Mouse (Mus musculus): ENCODE results near the gene Mthfd2. TPM values are rescaled to one million over a fixed set of nuclear protein-coding genes. Genes with fewer than 3 reads are reported as not detected.

Gene Mthfd2
- polyA plus RNA-seq, 1 experiment: 63.8 TPM

GRCm38 (mm10) chr6:83351490-83352160, 25.9 kb upstream of the Mthfd2 start:
- Histone ChIP-seq H3K27ac (ENCODE audit: insufficient read depth, low read length) (no peak overlapping the region), H3K9ac (ENCODE audit: low read depth, poor library complexity, severe bottlenecking) (no peak overlapping the region), H3K36me3 (ENCODE audit: control insufficient read depth, insufficient read depth, low read length, poor library complexity, severe bottlenecking) (no peaks in the 10 kb centered on the region), H3K4me3 (ENCODE audit: low read depth, low read length) (no peak overlapping the region), H3K4me1 (ENCODE audit: control insufficient read depth, insufficient read depth, low read length) (peaks cover 3% of the 10 kb centered on the region), H3K9me3 (replicated peaks; ENCODE audit: control insufficient read depth, insufficient read depth, low read length, poor library complexity, severe bottlenecking) (no peaks in the 10 kb centered on the region), H3K27me3 (ENCODE audit: control insufficient read depth, insufficient read depth, low read length, poor library complexity, severe bottlenecking) (no peaks in the 10 kb centered on the region)
- no peak for TF ChIP-seq POLR2A (IDR thresholded peaks at IDR 0.05; ENCODE audit: insufficient read depth, low read length)
- TF ChIP-seq EP300 (IDR thresholded peaks at IDR 0.05; ENCODE audit: insufficient read depth, low read depth, low read length): no peak

- Histone ChIP-seq H3K9me3 (replicated peaks; ENCODE audit: control insufficient read depth, insufficient read depth, low read length, poor library complexity, severe bottlenecking) (no peaks in the 10 kb centered on the region), H3K27me3 (ENCODE audit: control insufficient read depth, insufficient read depth, low read length, poor library complexity, severe bottlenecking) (no peaks in the 10 kb centered on the region), H3K27ac (ENCODE audit: insufficient read depth, low read length) (no peak overlapping the region), H3K36me3 (ENCODE audit: control insufficient read depth, insufficient read depth, low read length, poor library complexity, severe bottlenecking) (no peaks in the 10 kb centered on the region), H3K4me1 (ENCODE audit: control insufficient read depth, insufficient read depth, low read length) (peaks cover 3% of the 10 kb centered on the region), H3K4me3 (ENCODE audit: low read depth, low read length) (no peak overlapping the region), H3K9ac (ENCODE audit: low read depth, poor library complexity, severe bottlenecking) (no peak overlapping the region)
- TF ChIP-seq EP300 (IDR thresholded peaks at IDR 0.05; ENCODE audit: insufficient read depth, low read depth, low read length) (no peak), CTCF (IDR thresholded peaks at IDR 0.05; ENCODE audit: low read depth, low read length) (no peak), POLR2A (IDR thresholded peaks at IDR 0.05; ENCODE audit: insufficient read depth, low read length) (no peak)
Measured at GRCm38 (mm10) chr6:83350851-83351405, 25.2 kb upstream of the Mthfd2 start.

- TF ChIP-seq EP300 (IDR thresholded peaks at IDR 0.05; ENCODE audit: insufficient read depth, low read depth, low read length): no peak
- TF ChIP-seq CTCF (IDR thresholded peaks at IDR 0.05; ENCODE audit: low read depth, low read length): no peak
- TF ChIP-seq POLR2A (IDR thresholded peaks at IDR 0.05; ENCODE audit: insufficient read depth, low read length): no peak
- peak overlapping the region; percentile 89 for H3K9ac ChIP-seq (ENCODE audit: low read depth, poor library complexity, severe bottlenecking)
Measured at GRCm38 (mm10) chr6:83350172-83350571, 24.5 kb upstream of the Mthfd2 start.

GRCm38 (mm10) chr6:83349274-83349958, 23.7 kb upstream of the Mthfd2 start:
- Histone ChIP-seq H3K27ac (ENCODE audit: insufficient read depth, low read length) (peak overlapping the region; percentile 52; the same call in 1 of the 2 replicates), H3K4me1 (ENCODE audit: control insufficient read depth, insufficient read depth, low read length) (peaks cover 3% of the 10 kb centered on the region), H3K9me3 (replicated peaks; ENCODE audit: control insufficient read depth, insufficient read depth, low read length, poor library complexity, severe bottlenecking) (no peaks in the 10 kb centered on the region), H3K36me3 (ENCODE audit: control insufficient read depth, insufficient read depth, low read length, poor library complexity, severe bottlenecking) (no peaks in the 10 kb centered on the region), H3K4me3 (ENCODE audit: low read depth, low read length) (peak overlapping the region; percentile 91), H3K9ac (ENCODE audit: low read depth, poor library complexity, severe bottlenecking) (peak overlapping the region; percentile 89), H3K27me3 (ENCODE audit: control insufficient read depth, insufficient read depth, low read length, poor library complexity, severe bottlenecking) (no peaks in the 10 kb centered on the region)
- TF ChIP-seq CTCF (IDR thresholded peaks at IDR 0.05; ENCODE audit: low read depth, low read length) (peak; percentile 72), POLR2A (IDR thresholded peaks at IDR 0.05; ENCODE audit: insufficient read depth, low read length) (no peak), EP300 (IDR thresholded peaks at IDR 0.05; ENCODE audit: insufficient read depth, low read depth, low read length) (no peak)

More at GRCm38 (mm10) chr6:83350172-83350571, 24.5 kb upstream of the Mthfd2 start:
- peak overlapping the region; percentile 91 for H3K4me3 ChIP-seq (ENCODE audit: low read depth, low read length)
- no peak overlapping the region for H3K27ac ChIP-seq (ENCODE audit: insufficient read depth, low read length)
- no peaks in the 10 kb centered on the region for H3K27me3 ChIP-seq (ENCODE audit: control insufficient read depth, insufficient read depth, low read length, poor library complexity, severe bottlenecking)
- no peaks in the 10 kb centered on the region for H3K9me3 ChIP-seq (replicated peaks; ENCODE audit: control insufficient read depth, insufficient read depth, low read length, poor library complexity, severe bottlenecking)
- H3K36me3 ChIP-seq (ENCODE audit: control insufficient read depth, insufficient read depth, low read length, poor library complexity, severe bottlenecking): no peaks in the 10 kb centered on the region
- H3K4me1 ChIP-seq (ENCODE audit: control insufficient read depth, insufficient read depth, low read length): peaks cover 3% of the 10 kb centered on the region

- Histone ChIP-seq H3K27ac (ENCODE audit: insufficient read depth, low read length) (peak within 1 kb of the TSS; percentile 52), H3K9ac (ENCODE audit: low read depth, poor library complexity, severe bottlenecking) (peak within 1 kb of the TSS; percentile 89), H3K27me3 (ENCODE audit: control insufficient read depth, insufficient read depth, low read length, poor library complexity, severe bottlenecking) (no peaks in the 10 kb centered on the region), H3K36me3 (ENCODE audit: control insufficient read depth, insufficient read depth, low read length, poor library complexity, severe bottlenecking) (no peaks in the 10 kb centered on the region), H3K4me1 (ENCODE audit: control insufficient read depth, insufficient read depth, low read length) (peaks cover 3% of the 10 kb centered on the region), H3K9me3 (replicated peaks; ENCODE audit: control insufficient read depth, insufficient read depth, low read length, poor library complexity, severe bottlenecking) (no peaks in the 10 kb centered on the region), H3K4me3 (ENCODE audit: low read depth, low read length) (peak within 1 kb of the TSS; percentile 91)
- no peak for TF ChIP-seq CTCF (IDR thresholded peaks at IDR 0.05; ENCODE audit: low read depth, low read length)
- no peak for TF ChIP-seq POLR2A (IDR thresholded peaks at IDR 0.05; ENCODE audit: insufficient read depth, low read length)
- no peak for TF ChIP-seq EP300 (IDR thresholded peaks at IDR 0.05; ENCODE audit: insufficient read depth, low read depth, low read length)
Measured at GRCm38 (mm10) chr6:83348873-83349272, 23.2 kb upstream of the Mthfd2 start, which contains the start of gene Bola3. Gene Bola3 (plus strand): TSS chr6:83349147.

Data from ES-Bruce4 (cell line).